Mouse (Mus musculus) pancreas, adult 10 weeks (tissue): Measurements from ENCODE around the gene Ap3m1. TPM values are rescaled to one million over a fixed set of nuclear protein-coding genes. Genes with fewer than 3 reads are reported as not detected.

Experiments used
- polyA plus RNA-seq: library from polyadenylated mRNA; stranded (reverse); fragments of 350-450 nt; fragmentation: Illumina TruSeq; extraction: RNeasy Lipid Tissue Mini Kit (QIAGEN cat#74804); gene quantifications from one replicate; pipeline ENCODE4 v1.2.3, GENCODE M21; 2015; ENCODE audit warnings: low read depth, low replicate concordance; ENCODE audit not compliant: insufficient read depth

The Ap3m1 gene
- polyA plus RNA-seq = 7.8 TPM

DNA sequence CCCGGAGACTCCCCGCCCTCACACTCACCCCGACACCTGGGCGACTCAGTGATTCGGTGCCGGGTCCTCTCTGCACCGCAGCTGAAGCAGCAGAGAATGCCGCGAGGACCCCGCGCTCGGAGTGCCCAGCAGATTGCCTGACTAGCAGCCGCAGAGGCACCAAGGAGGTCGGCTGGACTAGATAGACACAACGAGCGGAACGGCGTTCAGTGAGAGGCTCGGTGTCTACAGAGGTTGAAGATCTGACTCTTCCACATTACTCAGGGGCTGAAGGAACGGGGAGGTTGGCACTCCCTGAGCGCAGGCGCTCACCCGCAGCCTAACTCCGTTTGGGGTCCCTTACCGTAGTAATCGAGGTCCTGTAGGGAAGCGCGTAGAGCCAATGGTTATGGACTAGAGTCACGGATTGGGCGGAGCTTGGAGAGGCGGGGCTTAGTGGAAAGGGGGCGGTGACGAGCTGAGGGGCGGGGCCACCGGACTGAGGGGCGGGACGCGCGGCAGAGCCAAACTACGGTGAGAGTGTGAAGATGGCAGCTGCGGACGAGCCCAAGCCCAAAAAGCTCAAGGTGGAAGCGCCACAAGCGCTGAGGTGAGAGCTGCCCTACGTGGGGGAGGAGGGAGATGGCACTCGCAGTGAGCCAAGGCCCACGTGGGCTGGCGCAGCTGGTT is at the start of gene Ap3m1, which contains the start of gene Adk:
Gene Ap3m1, minus strand, starts transcription at position 397 of the 669 bp plus-strand sequence.
Gene Adk, plus strand, starts transcription at position 463 of the 669 bp plus-strand sequence.

Other genes starting within 250 kb of the Ap3m1 start
- gene Plau, start 215.8 kb downstream of the Ap3m1 start, polyA plus RNA-seq = 10.7 TPM
- gene Vcl, start 123.1 kb downstream of the Ap3m1 start, polyA plus RNA-seq = 8.3 TPM
- 41.7 TPM for gene Adk, start 66 bp upstream of the Ap3m1 start, polyA plus RNA-seq